Mouse (Mus musculus): ENCODE measurements around the gene Gm128.
"Not testable (repeated sequence)": the region's sequence is repeated elsewhere in the genome, so short reads cannot be mapped to it uniquely, and the experiment has no call there.

Gm128 gene

DNA sequence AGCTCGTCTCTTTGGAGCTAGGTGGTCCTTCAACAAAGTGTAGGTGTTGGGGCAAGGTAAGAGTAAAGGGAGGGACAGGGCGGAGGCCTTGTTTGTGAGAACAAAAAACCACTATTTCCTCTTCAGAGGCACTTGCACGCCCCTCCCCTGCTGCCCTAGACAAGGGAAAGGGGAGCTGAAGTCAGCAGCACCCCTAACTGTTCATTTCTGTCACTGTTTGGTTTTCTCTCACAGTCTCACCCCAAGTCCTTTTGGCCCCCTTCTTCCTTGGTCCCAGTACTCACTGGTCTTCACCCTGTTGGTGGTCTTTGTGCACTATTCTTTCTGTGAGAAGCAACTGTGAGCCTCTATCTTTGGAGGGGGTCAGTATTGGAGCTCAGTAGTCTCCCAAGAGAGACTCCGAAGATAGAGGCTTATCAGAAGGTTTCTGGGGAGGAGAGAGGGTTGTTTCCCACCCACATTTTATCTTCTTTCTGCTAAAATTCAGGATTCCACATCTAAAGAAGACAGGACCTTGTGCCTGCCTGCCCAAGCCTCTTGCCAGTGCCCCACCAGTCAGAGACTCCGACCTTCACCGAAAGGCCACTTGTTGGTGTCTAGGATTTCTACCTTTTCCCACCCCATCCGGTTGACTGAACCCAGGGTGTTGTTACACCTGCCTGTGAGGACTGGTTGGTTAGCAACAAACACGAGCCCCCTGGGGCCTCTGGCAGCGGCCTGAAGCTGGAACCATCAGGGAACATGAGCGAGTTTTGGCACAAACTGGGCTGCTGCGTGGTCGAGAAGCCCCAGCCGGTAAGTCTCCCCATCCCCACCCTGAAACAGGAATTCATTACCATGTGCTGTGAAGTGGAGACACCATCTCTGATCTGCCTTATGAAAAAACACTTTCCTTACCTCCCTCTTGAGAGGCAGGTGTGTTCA, 9.8 kb downstream of the Gm128 start, which contains the start of gene Mllt11:
TSS of gene Mllt11 (minus strand) at position 874 of the 924 bp plus-strand sequence.
- no peak for DNase-seq (ENCODE audit: low spot score)

DNA sequence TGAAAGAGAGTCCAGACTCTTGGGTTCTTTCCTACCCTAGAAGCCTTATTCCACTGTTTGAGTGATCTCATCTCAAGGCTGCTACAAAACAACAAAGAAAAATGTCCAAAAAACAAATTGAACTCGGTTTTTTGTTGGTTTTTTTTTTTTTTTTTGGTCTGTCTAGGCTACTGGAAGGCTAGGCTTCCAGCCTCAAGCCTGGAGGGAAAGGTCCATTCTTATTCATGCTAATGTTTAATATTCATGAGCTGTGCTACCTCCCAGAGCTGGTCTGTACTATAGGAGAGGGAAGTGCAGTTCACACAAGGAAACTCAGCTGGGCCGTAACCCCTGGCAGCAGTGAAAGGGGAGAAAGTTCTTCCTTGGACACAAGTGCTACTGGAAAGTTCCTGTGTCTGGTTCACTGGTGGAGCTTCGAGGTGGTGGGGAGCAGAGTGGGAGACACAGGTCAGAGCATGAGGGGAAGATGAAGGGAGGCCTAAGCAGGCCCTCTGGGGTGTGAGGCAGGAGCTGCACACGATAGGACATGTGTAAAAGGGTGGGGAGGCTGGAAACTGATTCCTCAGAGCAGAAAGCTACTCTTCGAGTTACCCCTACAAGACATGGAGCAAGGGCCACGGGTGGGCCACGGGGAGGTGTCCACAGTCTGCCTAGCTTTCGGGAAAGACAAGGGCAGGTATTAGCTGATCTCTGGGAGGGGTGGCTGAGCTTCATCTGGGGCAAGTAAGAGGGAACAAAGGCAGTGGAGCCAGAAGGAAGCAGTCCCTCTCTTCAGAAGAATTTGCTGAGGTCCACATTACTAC, 10.7 kb downstream of the Gm128 start:
- no peak for DNase-seq (ENCODE audit: low spot score)

DNA sequence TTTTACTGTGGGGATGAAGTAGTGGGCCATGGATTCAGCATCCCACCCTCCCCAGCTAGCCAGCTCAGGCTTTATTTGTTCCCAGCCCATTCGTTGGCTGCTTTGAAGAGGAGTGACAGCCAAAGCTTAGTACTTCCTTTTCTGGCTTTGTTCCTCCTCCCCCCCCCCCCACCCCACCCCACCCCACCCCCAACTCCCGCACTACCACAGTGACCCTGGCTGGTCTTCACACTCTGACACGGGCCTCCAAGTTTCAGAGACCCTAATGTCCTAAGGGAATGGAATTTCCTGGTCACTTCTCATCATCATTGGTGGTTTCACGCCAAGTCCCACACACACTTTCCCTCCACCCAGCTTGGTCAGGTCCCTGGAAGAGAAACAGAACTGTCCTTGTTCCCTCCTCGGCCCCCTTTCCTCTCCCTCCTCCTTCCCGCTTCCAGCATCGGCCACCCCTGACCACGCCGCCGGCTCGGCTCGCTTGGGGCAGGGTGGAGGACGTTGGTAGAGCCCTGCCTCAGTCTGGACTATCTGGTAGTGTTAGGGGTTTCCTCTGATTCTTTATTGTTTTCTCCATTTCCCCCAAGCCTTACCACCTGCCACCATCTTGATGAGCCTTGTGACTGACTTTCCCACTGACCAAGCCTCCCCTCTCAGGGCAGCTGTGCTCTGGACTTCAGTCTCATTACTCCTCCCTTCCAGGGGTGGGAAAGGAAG, 11.5 kb downstream of the Gm128 start:
- DNase-seq (ENCODE audit: low spot score) = peak; percentile 45

DNA sequence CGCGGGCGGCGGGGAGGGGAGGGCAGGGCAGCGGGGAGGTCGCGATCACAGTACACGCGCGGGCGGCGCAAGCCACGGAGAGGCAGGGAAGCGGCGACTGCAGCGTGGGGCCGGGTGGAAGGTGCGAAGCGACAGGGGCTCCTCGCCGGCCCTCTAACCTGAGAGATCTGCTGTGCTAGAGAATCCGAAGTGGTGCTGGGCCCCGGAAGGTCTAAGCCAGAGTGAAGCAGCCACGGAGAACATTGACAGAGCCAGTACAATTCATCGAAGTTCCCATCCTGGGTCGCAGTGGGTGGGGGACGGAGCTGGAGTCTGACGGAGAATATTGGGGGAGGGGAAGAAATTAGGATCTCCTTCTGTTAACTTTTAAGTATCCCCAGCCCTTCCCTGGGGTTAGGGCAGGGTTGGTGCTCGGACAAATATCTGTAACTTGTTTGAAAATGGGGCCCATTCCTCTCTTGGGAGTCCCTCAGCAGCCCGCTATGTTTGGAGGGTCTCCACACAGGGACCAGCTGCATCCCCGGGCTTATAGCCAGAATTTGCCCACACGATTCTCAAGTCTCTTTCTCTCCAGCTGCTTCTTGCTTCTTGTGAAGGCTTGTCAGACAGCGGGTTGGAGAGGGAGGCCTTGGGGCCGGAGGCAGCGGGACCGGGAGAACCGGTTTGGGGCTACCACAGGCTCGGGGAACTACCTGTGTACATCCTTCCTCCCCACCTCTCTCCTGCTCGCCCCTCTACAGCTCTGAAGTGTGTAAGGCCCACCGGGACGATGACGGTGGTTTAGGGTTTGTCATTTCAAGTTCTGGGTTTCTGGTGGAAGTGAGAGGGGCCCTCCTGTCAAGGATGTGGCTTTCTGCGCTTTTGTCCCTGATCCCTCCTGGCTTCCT, 12.3 kb downstream of the Gm128 start:
- no peak for DNase-seq (ENCODE audit: low spot score)

DNA sequence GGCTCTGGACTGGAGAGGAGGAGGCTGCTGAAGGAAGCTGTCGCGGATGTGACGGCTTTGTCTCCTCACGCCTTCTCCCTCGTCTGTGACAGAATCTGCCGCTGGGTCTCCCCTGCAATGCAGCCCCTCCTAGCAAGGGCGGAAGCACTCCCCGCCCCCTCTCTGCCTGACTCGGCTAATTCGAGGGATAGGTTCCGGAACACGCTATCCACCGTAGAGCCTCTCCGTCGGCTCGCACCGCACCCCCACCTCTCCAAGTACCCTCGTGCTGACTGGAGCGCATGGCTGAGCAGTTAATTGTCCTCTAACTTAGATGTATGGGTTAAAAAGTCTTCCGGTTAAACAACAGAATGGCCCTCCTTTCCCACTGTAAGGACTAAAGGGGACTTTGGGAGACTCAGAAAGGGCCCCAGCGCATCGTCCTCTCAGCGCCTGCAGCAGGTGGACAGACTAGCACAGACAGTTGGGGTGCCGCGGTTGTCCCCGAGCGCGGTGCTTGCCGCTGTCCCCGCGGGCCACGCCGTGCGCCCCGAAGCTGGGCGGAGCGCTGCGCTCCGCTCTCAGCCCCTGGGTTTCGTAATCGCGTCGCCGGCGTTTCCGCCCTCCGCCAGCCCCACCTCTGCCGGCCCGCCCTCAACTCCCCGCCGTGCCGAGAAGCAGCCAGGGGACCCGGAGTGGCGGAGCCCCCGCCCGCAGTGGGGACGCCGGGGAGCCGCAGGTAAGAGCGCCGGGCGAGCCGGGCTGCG, 13.1 kb downstream of the Gm128 start, which contains the start of gene Cdc42se1:
TSS of gene Cdc42se1 (plus strand) at position 585 of the 746 bp plus-strand sequence.
- DNase-seq (ENCODE audit: low spot score) = peak; percentile 83

- no peak for DNase-seq (ENCODE audit: low spot score)
Observed at GRCm38 (mm10) chr3:95227214-95227613, 14.2 kb downstream of the Gm128 start.

DNA sequence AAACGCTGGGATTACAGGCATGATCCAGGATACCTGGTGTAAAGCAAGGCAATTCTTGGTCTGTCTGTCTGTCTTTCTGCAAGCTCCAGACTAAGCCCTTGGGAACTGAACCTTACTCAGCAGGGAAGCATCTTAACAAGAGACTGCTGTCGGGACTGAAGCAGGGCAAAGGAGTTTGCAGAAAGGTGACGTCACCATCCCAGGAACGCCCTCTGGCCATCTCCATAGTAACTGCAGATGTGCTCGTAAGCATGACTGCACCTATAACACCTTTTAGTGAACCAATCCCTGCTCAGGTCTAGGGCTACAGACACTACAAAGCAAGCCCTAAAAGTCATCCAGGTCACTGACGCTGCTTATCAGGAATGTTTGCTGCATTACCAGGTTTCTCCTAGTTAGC, 17.1 kb downstream of the Gm128 start:
- DNase-seq (ENCODE audit: low spot score) = no peak

GRCm38 (mm10) chr3:95223041-95223440, 18.4 kb downstream of the Gm128 start:
- DNase-seq (ENCODE audit: low spot score) = no peak

DNA sequence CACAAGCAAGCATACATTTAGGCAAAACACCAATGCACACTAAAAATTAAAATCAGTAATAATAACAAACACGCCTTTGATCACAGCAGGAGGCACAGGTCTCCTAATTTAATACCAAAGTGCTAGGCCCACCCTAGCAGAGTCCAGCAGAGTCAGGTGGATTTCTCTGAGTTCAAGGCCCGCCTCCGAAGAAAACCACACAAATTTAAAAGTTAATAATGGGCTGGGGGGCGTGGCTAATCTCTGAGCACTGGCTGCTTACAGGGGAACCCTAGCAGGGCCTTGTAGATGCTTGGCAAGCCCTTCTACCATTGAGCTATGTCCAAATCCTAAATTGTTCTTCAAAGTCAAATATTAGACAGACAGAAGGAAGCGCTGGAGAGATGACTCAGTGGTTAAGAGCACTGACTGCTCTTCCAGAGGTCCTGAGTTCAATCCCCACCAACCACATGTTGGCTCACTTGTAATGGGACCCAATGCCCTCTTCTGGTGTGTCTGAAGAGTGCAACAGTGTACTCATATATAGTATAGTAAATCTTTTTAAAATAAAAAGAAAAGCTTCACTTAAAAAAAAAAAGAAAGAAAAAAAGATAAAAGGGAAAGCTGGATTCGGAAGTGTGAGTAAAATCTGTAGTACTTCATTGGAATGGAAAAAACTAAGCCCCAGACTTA, 22.8 kb downstream of the Gm128 start:
- no peak for DNase-seq (ENCODE audit: low spot score)

DNA sequence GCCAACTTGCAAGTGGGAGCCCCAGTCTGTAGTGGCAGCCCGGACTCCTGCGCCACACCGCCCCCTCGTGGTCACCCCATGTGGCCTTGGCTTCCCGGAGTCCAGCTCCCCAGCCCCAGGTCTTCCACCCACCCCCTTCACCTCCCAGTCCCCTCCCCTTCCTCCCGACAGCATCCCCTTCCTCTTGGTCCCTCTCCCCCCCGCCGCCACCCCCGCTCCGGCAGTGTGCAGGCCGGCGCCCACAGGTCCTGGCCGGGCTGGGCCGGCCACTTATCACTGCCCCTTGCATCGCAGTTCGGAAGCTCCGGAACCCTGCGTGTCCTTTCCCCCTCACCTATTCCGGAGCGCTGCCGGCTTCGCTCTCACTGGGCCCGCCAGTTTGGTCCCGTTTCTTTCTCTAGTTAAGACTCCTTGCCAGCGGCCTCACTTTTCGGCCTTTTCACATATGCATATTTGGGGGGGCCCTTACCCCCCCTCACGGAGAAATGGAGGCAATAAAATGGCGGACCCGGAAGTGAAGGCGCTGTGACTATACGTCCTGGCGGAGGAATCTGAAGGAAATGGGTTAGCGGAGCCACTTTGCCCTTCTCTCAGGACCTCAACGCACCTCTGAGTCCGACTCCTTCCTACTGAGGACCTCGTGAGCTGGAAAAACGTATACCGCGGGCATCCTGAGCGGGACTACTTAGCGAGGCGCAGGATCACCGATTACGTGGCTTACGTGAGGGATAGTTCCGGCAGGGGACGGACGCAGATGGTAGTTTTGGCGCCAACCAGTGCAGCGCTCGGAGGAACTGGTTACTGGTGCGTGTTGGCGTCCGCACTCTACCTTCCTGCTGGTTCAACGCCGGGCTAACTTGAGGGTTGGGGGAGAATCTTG, 23.9 kb downstream of the Gm128 start, which contains the start of gene Gabpb2:
TSS of gene Gabpb2 (minus strand) at position 662 of the 880 bp plus-strand sequence.
- peak; percentile 84 for DNase-seq (ENCODE audit: low spot score)

- no peak for DNase-seq (ENCODE audit: low spot score)
Observed at GRCm38 (mm10) chr3:95216655-95217254, 24.6 kb downstream of the Gm128 start.

- DNase-seq (ENCODE audit: low spot score) = no peak
Observed at GRCm38 (mm10) chr3:95213609-95213975, 27.8 kb downstream of the Gm128 start.

- DNase-seq (ENCODE audit: low spot score) = not testable (repeated sequence)
Observed at GRCm38 (mm10) chr3:95212889-95213608, 28.3 kb downstream of the Gm128 start.

- DNase-seq (ENCODE audit: low spot score) = no peak
Observed at GRCm38 (mm10) chr3:95210585-95210984, 30.8 kb downstream of the Gm128 start.

DNA sequence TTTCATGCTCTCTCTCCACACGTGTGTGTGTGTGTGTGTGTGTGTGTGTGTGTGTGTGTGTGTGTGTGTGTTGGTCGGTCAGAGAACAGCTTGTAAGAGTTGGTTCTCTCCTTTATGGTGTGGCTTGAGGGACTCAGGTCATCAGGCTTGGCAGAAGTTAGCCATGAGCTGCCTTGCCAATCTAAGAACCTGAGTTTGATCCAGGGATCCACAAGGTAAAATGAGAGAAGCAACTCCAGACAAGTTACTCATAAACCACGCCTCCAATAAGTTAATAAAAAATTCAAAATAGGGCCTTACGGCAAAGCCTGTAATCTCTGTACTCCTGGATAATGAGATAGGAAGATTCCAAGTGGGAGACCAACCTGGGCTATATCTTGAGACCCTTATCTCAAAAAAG, 33.1 kb downstream of the Gm128 start:
- DNase-seq (ENCODE audit: low spot score) = no peak

GRCm38 (mm10) chr3:95203880-95204279, 37.5 kb downstream of the Gm128 start:
- DNase-seq (ENCODE audit: low spot score) = no peak

GRCm38 (mm10) chr3:95200562-95200961, 40.8 kb downstream of the Gm128 start:
- no peak for DNase-seq (ENCODE audit: low spot score)

- DNase-seq (ENCODE audit: low spot score) = no peak
Observed at GRCm38 (mm10) chr3:95200132-95200531, 41.3 kb downstream of the Gm128 start.

Measured in left cerebral cortex, adult 11 months (tissue).